Mouse (Mus musculus) myocyte (in vitro differentiated cells): Measurements from ENCODE around the gene Arid1b.

Experiments
- E2F4 ChIP-seq: IDR thresholded peaks from one replicate; pipeline ENCODE4 v1.6.1; 2011; ENCODE audit warnings: mild to moderate bottlenecking, control low read depth, moderate library complexity; ENCODE audit not compliant: insufficient read depth
- MAX ChIP-seq: IDR thresholded peaks from one replicate; pipeline ENCODE4 v1.6.1; 2011; ENCODE audit warnings: low read depth, mild to moderate bottlenecking, control low read depth
- MYOG ChIP-seq, 3 experiments: IDR thresholded peaks; one replicate each; pipeline ENCODE4 v1.6.1; 2011; ENCODE audit warnings: control low read depth in 2 of 3, low read depth in 2 of 3, mild to moderate bottlenecking in 2 of 3; ENCODE audit not compliant: insufficient read length in 2 of 3, control insufficient read depth in 1 of 3, insufficient read depth in 1 of 3
- POLR2A ChIP-seq: IDR thresholded peaks from one replicate; pipeline ENCODE4 v1.6.1; 2011; ENCODE audit warnings: low read depth, mild to moderate bottlenecking, control low read depth, moderate library complexity; ENCODE audit not compliant: insufficient read length
- REST ChIP-seq: IDR thresholded peaks from one replicate; pipeline ENCODE4 v1.6.1; 2011; ENCODE audit warnings: mild to moderate bottlenecking, control low read depth, moderate library complexity; ENCODE audit not compliant: insufficient read depth, insufficient read length
- SRF ChIP-seq: IDR thresholded peaks from one replicate; pipeline ENCODE4 v1.6.1; 2011; ENCODE audit warnings: low read depth; ENCODE audit not compliant: control insufficient read depth, insufficient read length
- TCF12 ChIP-seq: IDR thresholded peaks from one replicate; pipeline ENCODE4 v1.6.1; 2011; ENCODE audit warnings: mild to moderate bottlenecking, control low read depth; ENCODE audit not compliant: poor library complexity, insufficient read depth, severe bottlenecking
- USF1 ChIP-seq: IDR thresholded peaks from one replicate; pipeline ENCODE4 v1.6.1; 2011; ENCODE audit warnings: low read depth, mild to moderate bottlenecking, control low read depth, moderate library complexity

GRCm38 (mm10) chr17:5034201-5034600 is 40.1 kb downstream of the Arid1b start:
- TF ChIP-seq MAX (no peak), SRF (no peak), MYOG (IDR thresholded peaks at IDR 0.05; ENCODE audit: control insufficient read depth in 1 of 3, insufficient read depth in 1 of 3, insufficient read length in 2 of 3, low read depth in 2 of 3) (no peak), POLR2A (no peak), E2F4 (no peak), USF1 (no peak), TCF12 (no peak), REST (no peak)
